Mouse (Mus musculus): Measurements from ENCODE around the gene Cnn3. TPM values are rescaled to one million over a fixed set of nuclear protein-coding genes. Genes with fewer than 3 reads are reported as not detected.

Cnn3 gene
- polyA plus RNA-seq, 1 experiment, result 67.8 TPM

GRCm38 (mm10) chr3:121448606-121449005, 22.3 kb downstream of the Cnn3 start:
- H3K4me1 ChIP-seq (ENCODE audit: control insufficient read depth, insufficient read depth, insufficient read length, low read length), result 0 out of 2 replicates have a peak, but pooled peaks cover 2% of the 10 kb centered on the region
- TF ChIP-seq POLR2A (IDR thresholded peaks at IDR 0.05; ENCODE audit: low read depth, low read length) (no peak), CTCF (IDR thresholded peaks at IDR 0.05; ENCODE audit: extremely low read depth, insufficient read length, insufficient replicate concordance, low read depth, low read length) (no peak)
- no peak overlapping the region for H3K4me3 ChIP-seq (ENCODE audit: low read depth, low read length)
- peaks cover 9% of the 10 kb centered on the region for H3K36me3 ChIP-seq (ENCODE audit: control insufficient read depth, insufficient read depth, low read length)
- WGBS, result 75% methylated on average over 8 of the region's 8 CpGs
- no peaks in the 10 kb centered on the region for H3K27me3 ChIP-seq (ENCODE audit: control insufficient read depth, insufficient read depth, low read length)
- H3K27ac ChIP-seq (ENCODE audit: insufficient read depth, low read depth, low read length), result no peak overlapping the region

- no peak overlapping the region for H3K4me3 ChIP-seq (ENCODE audit: low read depth, low read length)
- 0 out of 2 replicates have a peak, but pooled peaks cover 2% of the 10 kb centered on the region for H3K4me1 ChIP-seq (ENCODE audit: control insufficient read depth, insufficient read depth, insufficient read length, low read length)
- H3K27me3 ChIP-seq (ENCODE audit: control insufficient read depth, insufficient read depth, low read length), result no peaks in the 10 kb centered on the region
- peaks cover 11% of the 10 kb centered on the region for H3K36me3 ChIP-seq (ENCODE audit: control insufficient read depth, insufficient read depth, low read length)
- no peak overlapping the region for H3K27ac ChIP-seq (ENCODE audit: insufficient read depth, low read depth, low read length)
- WGBS, result 79% methylated on average over 8 of the region's 8 CpGs
- no peak for TF ChIP-seq CTCF (IDR thresholded peaks at IDR 0.05; ENCODE audit: extremely low read depth, insufficient read length, insufficient replicate concordance, low read depth, low read length)
- no peak for TF ChIP-seq POLR2A (IDR thresholded peaks at IDR 0.05; ENCODE audit: low read depth, low read length)
Measured at GRCm38 (mm10) chr3:121449527-121449926, 23.2 kb downstream of the Cnn3 start.

- Histone ChIP-seq H3K27ac (ENCODE audit: insufficient read depth, low read depth, low read length) (no peak overlapping the region), H3K4me3 (ENCODE audit: low read depth, low read length) (no peak overlapping the region), H3K27me3 (ENCODE audit: control insufficient read depth, insufficient read depth, low read length) (no peaks in the 10 kb centered on the region), H3K4me1 (ENCODE audit: control insufficient read depth, insufficient read depth, insufficient read length, low read length) (0 out of 2 replicates have a peak, but pooled peaks cover 2% of the 10 kb centered on the region), H3K36me3 (ENCODE audit: control insufficient read depth, insufficient read depth, low read length) (peaks cover 21% of the 10 kb centered on the region)
- no peak for TF ChIP-seq POLR2A (IDR thresholded peaks at IDR 0.05; ENCODE audit: low read depth, low read length)
- no peak for TF ChIP-seq CTCF (IDR thresholded peaks at IDR 0.05; ENCODE audit: extremely low read depth, insufficient read length, insufficient replicate concordance, low read depth, low read length)
- WGBS, result 73% methylated on average over 10 of the region's 10 CpGs
Measured at GRCm38 (mm10) chr3:121451404-121451803, 25.1 kb downstream of the Cnn3 start.

GRCm38 (mm10) chr3:121458545-121459492, 32.5 kb downstream of the Cnn3 start:
- H3K4me3 ChIP-seq (ENCODE audit: low read depth, low read length), result no peak overlapping the region
- no peaks in the 10 kb centered on the region for H3K27me3 ChIP-seq (ENCODE audit: control insufficient read depth, insufficient read depth, low read length)
- WGBS, result 60% methylated on average over 14 of the region's 14 CpGs
- peaks cover 23% of the 10 kb centered on the region for H3K36me3 ChIP-seq (ENCODE audit: control insufficient read depth, insufficient read depth, low read length)
- no peaks in the 10 kb centered on the region for H3K4me1 ChIP-seq (ENCODE audit: control insufficient read depth, insufficient read depth, insufficient read length, low read length)
- no peak overlapping the region for H3K27ac ChIP-seq (ENCODE audit: insufficient read depth, low read depth, low read length)
- TF ChIP-seq POLR2A (IDR thresholded peaks at IDR 0.05; ENCODE audit: low read depth, low read length) (no peak), CTCF (IDR thresholded peaks at IDR 0.05; ENCODE audit: extremely low read depth, insufficient read length, insufficient replicate concordance, low read depth, low read length) (no peak)

- TF ChIP-seq POLR2A (IDR thresholded peaks at IDR 0.05; ENCODE audit: low read depth, low read length) (no peak), CTCF (IDR thresholded peaks at IDR 0.05; ENCODE audit: extremely low read depth, insufficient read length, insufficient replicate concordance, low read depth, low read length) (no peak)
- no peaks in the 10 kb centered on the region for H3K4me1 ChIP-seq (ENCODE audit: control insufficient read depth, insufficient read depth, insufficient read length, low read length)
- 80% methylated on average over 16 of the region's 16 CpGs for WGBS
- H3K27me3 ChIP-seq (ENCODE audit: control insufficient read depth, insufficient read depth, low read length), result no peaks in the 10 kb centered on the region
- H3K27ac ChIP-seq (ENCODE audit: insufficient read depth, low read depth, low read length), result no peak overlapping the region
- peaks cover 15% of the 10 kb centered on the region for H3K36me3 ChIP-seq (ENCODE audit: control insufficient read depth, insufficient read depth, low read length)
- H3K4me3 ChIP-seq (ENCODE audit: low read depth, low read length), result no peak overlapping the region
Measured at GRCm38 (mm10) chr3:121460473-121461193, 34.3 kb downstream of the Cnn3 start.

GRCm38 (mm10) chr3:121461477-121461876, 35.2 kb downstream of the Cnn3 start:
- peaks cover 11% of the 10 kb centered on the region for H3K36me3 ChIP-seq (ENCODE audit: control insufficient read depth, insufficient read depth, low read length)
- no peaks in the 10 kb centered on the region for H3K27me3 ChIP-seq (ENCODE audit: control insufficient read depth, insufficient read depth, low read length)
- no peak for TF ChIP-seq POLR2A (IDR thresholded peaks at IDR 0.05; ENCODE audit: low read depth, low read length)
- TF ChIP-seq CTCF (IDR thresholded peaks at IDR 0.05; ENCODE audit: extremely low read depth, insufficient read length, insufficient replicate concordance, low read depth, low read length), result no peak
- no peaks in the 10 kb centered on the region for H3K4me1 ChIP-seq (ENCODE audit: control insufficient read depth, insufficient read depth, insufficient read length, low read length)
- no peak overlapping the region for H3K27ac ChIP-seq (ENCODE audit: insufficient read depth, low read depth, low read length)
- WGBS, result 91% methylated on average over 13 of the region's 13 CpGs
- H3K4me3 ChIP-seq (ENCODE audit: low read depth, low read length), result no peak overlapping the region

- Histone ChIP-seq H3K4me3 (ENCODE audit: low read depth, low read length) (no peak overlapping the region), H3K27me3 (ENCODE audit: control insufficient read depth, insufficient read depth, low read length) (no peaks in the 10 kb centered on the region), H3K36me3 (ENCODE audit: control insufficient read depth, insufficient read depth, low read length) (peaks cover 7% of the 10 kb centered on the region), H3K4me1 (ENCODE audit: control insufficient read depth, insufficient read depth, insufficient read length, low read length) (no peaks in the 10 kb centered on the region), H3K27ac (ENCODE audit: insufficient read depth, low read depth, low read length) (no peak overlapping the region)
- TF ChIP-seq CTCF (IDR thresholded peaks at IDR 0.05; ENCODE audit: extremely low read depth, insufficient read length, insufficient replicate concordance, low read depth, low read length) (no peak), POLR2A (IDR thresholded peaks at IDR 0.05; ENCODE audit: low read depth, low read length) (no peak)
- 93% methylated on average over 3 of the region's 3 CpGs for WGBS
Measured at GRCm38 (mm10) chr3:121462782-121463181, 36.5 kb downstream of the Cnn3 start.
